8 mouse cellular contexts compared by ENCODE assay signal in genomic region chr6:71804061-71804829, GRCm38 (mm10). TPM values are rescaled to one million over a fixed set of nuclear protein-coding genes. Genes with fewer than 3 reads are reported as not detected.
DNase-seq lines count a peak whose midpoint lies in the region; ATAC-seq and TF ChIP-seq lines count a peak whose summit lies in the region.

No protein-coding gene starts in this region.

- H3K27ac ChIP-seq in hindbrain, postnatal 0 days: peak overlapping the region; percentile 67; the same call in 1 of the 2 replicates

- H3K36me3 ChIP-seq in hindbrain, postnatal 0 days (ENCODE audit: insufficient read depth, low read length): peaks cover 15% of the 10 kb centered on the region

- H3K4me2 ChIP-seq in hindbrain, postnatal 0 days (ENCODE audit: low read depth, low read length): no peak overlapping the region

- no peaks in the 10 kb centered on the region for H3K4me1 ChIP-seq in hindbrain, postnatal 0 days (ENCODE audit: insufficient read depth, low read length)

- peak; percentile 28 for DNase-seq in ovary, adult 18-20 months (ENCODE audit: low spot score)
- no peak for DNase-seq in ovary, postnatal 10 days (ENCODE audit: low spot score)
- DNase-seq in cerebellum, postnatal 25 days: peak; percentile 79 to 85
- DNase-seq in frontal cortex, postnatal 36 days (ENCODE audit: low spot score in 2 of 2): peak; percentile 64 to 82
- peak; percentile 93 for DNase-seq in hindbrain, postnatal 0 days (ENCODE audit: low spot score)
- DNase-seq in left cerebral cortex, adult 18-20 months (ENCODE audit: low spot score in 2 of 2): peak; percentile 73 to 83
- peak; percentile 69 to 77 for DNase-seq in lung, postnatal 4 days
- peak; percentile 72 to 82 for DNase-seq in right cerebral cortex, adult 2 months (ENCODE audit: low spot score in 2 of 2)

- 25% methylated on average over 12 of the region's 12 CpGs for WGBS in hindbrain, postnatal 0 days

- peak; percentile 93 for ATAC-seq in hindbrain, postnatal 0 days

- H3K27me3 ChIP-seq in hindbrain, postnatal 0 days (ENCODE audit: insufficient read depth, low read length): no peaks in the 10 kb centered on the region

- no peak overlapping the region for H3K9ac ChIP-seq in hindbrain, postnatal 0 days (replicated peaks; ENCODE audit: low read length)

- H3K4me3 ChIP-seq in hindbrain, postnatal 0 days (ENCODE audit: low read length): no peak overlapping the region

- H3K9me3 ChIP-seq in hindbrain, postnatal 0 days (ENCODE audit: low read length): no peaks in the 10 kb centered on the region

- TF ChIP-seq CTCF in hindbrain, postnatal 0 days (IDR thresholded peaks at IDR 0.05; ENCODE audit: low read depth): peak; percentile 98

RNA-seq across cellular contexts. Expression of gene Mrpl35, which starts 22.5 kb away (rescaled TPM):
- 6.0 and 8.3 TPM in 2 replicates for total RNA-seq in hindbrain, postnatal 0 days (2014; rRNA removed)
- polyA plus RNA-seq in hindbrain, postnatal 0 days (2015; fragmentation: Nextera tagmentation; extraction: Ambion mirVana): 50.8 and 51.8 TPM in 2 replicates
- 10 to 100 TPM; 30.9 to 34.0 TPM for total RNA-seq in left cerebral cortex, adult 18-20 months (2021)

RNA-seq across cellular contexts. Expression of gene Immt, which starts 26.9 kb away (rescaled TPM):
- total RNA-seq in hindbrain, postnatal 0 days (2014; rRNA removed): 112 and 125 TPM in 2 replicates
- 164 and 165 TPM in 2 replicates for polyA plus RNA-seq in hindbrain, postnatal 0 days (2015; fragmentation: Nextera tagmentation; extraction: Ambion mirVana)
- 100 to 1,000 TPM; 144 to 145 TPM for total RNA-seq in left cerebral cortex, adult 18-20 months (2021)
